Mouse (Mus musculus): ENCODE data around the gene Camkv. TPM values are rescaled to one million over a fixed set of nuclear protein-coding genes. Genes with fewer than 3 reads are reported as not detected.

Gene Camkv
- total RNA-seq, 1 experiment: 21.5 TPM

DNA sequence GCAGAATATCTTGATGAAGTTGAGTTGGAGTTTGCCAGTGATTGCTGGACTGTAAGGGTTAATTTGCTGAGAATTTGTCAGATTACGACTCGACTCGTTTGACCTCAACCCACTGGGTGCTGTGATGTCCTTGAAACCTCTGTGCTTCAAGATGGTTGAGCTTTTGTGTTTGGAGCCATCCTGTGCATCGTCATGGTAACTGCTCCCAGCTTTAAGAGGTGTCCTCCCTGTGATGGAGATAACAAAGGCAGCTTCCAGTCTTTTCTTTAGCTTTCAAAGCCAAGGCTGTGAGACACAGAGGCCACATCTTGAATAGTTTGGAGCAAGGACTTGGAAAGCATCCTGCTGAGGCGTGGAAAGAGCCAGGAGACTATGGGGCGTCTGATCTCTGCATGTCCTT, 21.7 kb downstream of the Camkv start:
- TF ChIP-seq ZC3H11A (IDR thresholded peaks at IDR 0.05; ENCODE audit: borderline replicate concordance, low read depth, low read length) (no peak), HCFC1 (IDR thresholded peaks at IDR 0.05; ENCODE audit: borderline replicate concordance, insufficient read depth, low read length) (no peak), ZNF384 (IDR thresholded peaks at IDR 0.05; ENCODE audit: low read depth, low read length) (no peak), MAFK (IDR thresholded peaks at IDR 0.05; ENCODE audit: insufficient read depth, low read depth, low read length) (no peak), CHD2 (IDR thresholded peaks at IDR 0.05; ENCODE audit: low read depth, low read length) (no peak)
- DNase-seq (ENCODE audit: low read depth, low spot score): peak; percentile 46
- Histone ChIP-seq H3K36me3 (ENCODE audit: control insufficient read depth, insufficient read depth, low read length, poor library complexity, severe bottlenecking) (peaks cover 39% of the 10 kb centered on the region), H3K4me1 (ENCODE audit: control insufficient read depth in 2 of 2, insufficient read depth in 2 of 2, low read length in 2 of 2, poor library complexity in 1 of 2) (peaks cover 4 to 14% of the 10 kb centered on the region in 2 experiments; a peak in 2 of 4 replicates), H3K9me3 (ENCODE audit: control insufficient read depth, insufficient read depth, low read depth, low read length) (no peaks in the 10 kb centered on the region), H3K27ac (ENCODE audit: insufficient read depth, low read depth, low read length, poor library complexity, severe bottlenecking) (no peak overlapping the region), H3K9ac (ENCODE audit: insufficient read depth, low read depth, low read length, poor library complexity, severe bottlenecking) (no peak overlapping the region), H3K4me3 (ENCODE audit: insufficient read depth in 1 of 2, low read depth in 1 of 2, low read length in 2 of 2, poor library complexity in 1 of 2, severe bottlenecking in 1 of 2) (no peak overlapping the region)
- in situ Hi-C loops (cut with MboI; ENCODE audit: low sequenced_read_pairs in 2 of 2, unreplicated experiment in 2 of 2): no loop called here

DNA sequence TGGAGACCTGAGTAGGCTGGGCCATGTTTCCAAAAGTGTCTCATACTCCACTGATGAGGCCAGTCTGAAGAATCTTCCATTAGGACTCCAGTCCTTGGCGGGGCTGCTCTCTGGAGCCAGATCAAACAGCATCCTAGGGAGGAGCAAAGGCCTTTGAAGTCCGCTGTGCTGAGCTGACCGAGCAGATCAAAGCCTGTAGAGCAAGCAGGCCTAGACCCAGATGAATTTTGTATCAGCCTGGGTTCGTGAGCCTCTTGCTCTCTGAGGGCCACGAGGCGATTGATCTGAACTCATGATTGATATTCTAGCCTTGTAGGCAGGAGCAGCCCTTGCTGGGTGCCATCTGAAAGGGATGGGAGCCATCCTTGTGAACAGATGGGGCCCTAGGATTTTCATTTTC, 24.4 kb downstream of the Camkv start:
- Histone ChIP-seq H3K36me3 (ENCODE audit: control insufficient read depth, insufficient read depth, low read length, poor library complexity, severe bottlenecking) (peaks cover 59% of the 10 kb centered on the region), H3K4me3 (ENCODE audit: insufficient read depth in 1 of 2, low read depth in 1 of 2, low read length in 2 of 2, poor library complexity in 1 of 2, severe bottlenecking in 1 of 2) (no peak overlapping the region), H3K4me1 (ENCODE audit: control insufficient read depth in 2 of 2, insufficient read depth in 2 of 2, low read length in 2 of 2, poor library complexity in 1 of 2) (peaks cover 6 to 14% of the 10 kb centered on the region in 2 experiments; a peak in 3 of 4 replicates), H3K9me3 (ENCODE audit: control insufficient read depth, insufficient read depth, low read depth, low read length) (no peaks in the 10 kb centered on the region), H3K27ac (ENCODE audit: insufficient read depth, low read depth, low read length, poor library complexity, severe bottlenecking) (no peak overlapping the region), H3K9ac (ENCODE audit: insufficient read depth, low read depth, low read length, poor library complexity, severe bottlenecking) (no peak overlapping the region)
- DNase-seq (ENCODE audit: low read depth, low spot score): no peak
- TF ChIP-seq MAFK (IDR thresholded peaks at IDR 0.05; ENCODE audit: insufficient read depth, low read depth, low read length) (no peak), CHD2 (IDR thresholded peaks at IDR 0.05; ENCODE audit: low read depth, low read length) (no peak), ZNF384 (IDR thresholded peaks at IDR 0.05; ENCODE audit: low read depth, low read length) (no peak), ZC3H11A (IDR thresholded peaks at IDR 0.05; ENCODE audit: borderline replicate concordance, low read depth, low read length) (no peak), HCFC1 (IDR thresholded peaks at IDR 0.05; ENCODE audit: borderline replicate concordance, insufficient read depth, low read length) (no peak)
- in situ Hi-C loops (cut with MboI; ENCODE audit: low sequenced_read_pairs in 2 of 2, unreplicated experiment in 2 of 2): no loop called here

DNA sequence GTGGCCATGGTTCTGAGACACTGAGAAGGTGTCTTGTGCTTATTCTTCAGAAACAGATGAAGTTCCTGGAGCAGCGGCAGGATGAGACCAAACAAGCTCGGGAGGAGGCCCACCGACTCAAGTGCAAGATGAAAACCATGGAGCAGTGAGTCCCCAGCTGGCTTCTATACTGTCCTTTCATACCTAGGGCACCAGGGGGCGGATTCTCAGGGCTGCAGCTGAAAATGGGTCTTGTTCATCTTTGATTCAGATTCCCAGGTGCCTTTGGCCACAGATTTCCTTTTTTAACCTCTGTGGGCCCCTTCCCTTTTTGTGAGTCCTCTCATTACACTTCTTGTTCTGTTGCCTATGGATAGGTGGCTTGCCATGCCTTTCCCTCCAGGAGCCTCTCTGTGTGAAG, 25.5 kb downstream of the Camkv start:
- TF ChIP-seq ZC3H11A (IDR thresholded peaks at IDR 0.05; ENCODE audit: borderline replicate concordance, low read depth, low read length): no peak
- no peak for TF ChIP-seq CHD2 (IDR thresholded peaks at IDR 0.05; ENCODE audit: low read depth, low read length)
- TF ChIP-seq ZNF384 (IDR thresholded peaks at IDR 0.05; ENCODE audit: low read depth, low read length): no peak
- no peak for TF ChIP-seq HCFC1 (IDR thresholded peaks at IDR 0.05; ENCODE audit: borderline replicate concordance, insufficient read depth, low read length)
- TF ChIP-seq MAFK (IDR thresholded peaks at IDR 0.05; ENCODE audit: insufficient read depth, low read depth, low read length): no peak
- H3K9me3 ChIP-seq (ENCODE audit: control insufficient read depth, insufficient read depth, low read depth, low read length): no peaks in the 10 kb centered on the region
- H3K4me3 ChIP-seq (ENCODE audit: insufficient read depth in 1 of 2, low read depth in 1 of 2, low read length in 2 of 2, poor library complexity in 1 of 2, severe bottlenecking in 1 of 2): no peak overlapping the region
- no peak overlapping the region for H3K9ac ChIP-seq (ENCODE audit: insufficient read depth, low read depth, low read length, poor library complexity, severe bottlenecking)
- DNase-seq (ENCODE audit: low read depth, low spot score): no peak
- peaks cover 62% of the 10 kb centered on the region for H3K36me3 ChIP-seq (ENCODE audit: control insufficient read depth, insufficient read depth, low read length, poor library complexity, severe bottlenecking)
- in situ Hi-C loops (cut with MboI; ENCODE audit: low sequenced_read_pairs in 2 of 2, unreplicated experiment in 2 of 2): no loop called here
- H3K4me1 ChIP-seq (ENCODE audit: control insufficient read depth in 2 of 2, insufficient read depth in 2 of 2, low read length in 2 of 2, poor library complexity in 1 of 2): peaks cover 6 to 12% of the 10 kb centered on the region in 2 experiments; a peak in 3 of 4 replicates
- no peak overlapping the region for H3K27ac ChIP-seq (ENCODE audit: insufficient read depth, low read depth, low read length, poor library complexity, severe bottlenecking)

GRCm38 (mm10) chr9:107961351-107961762, 25.9 kb downstream of the Camkv start:
- Histone ChIP-seq H3K27ac (ENCODE audit: insufficient read depth, low read depth, low read length, poor library complexity, severe bottlenecking) (peak overlapping the region; percentile 65; the same call in 1 of the 2 replicates), H3K4me1 (ENCODE audit: control insufficient read depth in 2 of 2, insufficient read depth in 2 of 2, low read length in 2 of 2, poor library complexity in 1 of 2) (peaks cover 6 to 12% of the 10 kb centered on the region in 2 experiments; a peak in 3 of 4 replicates), H3K4me3 (ENCODE audit: insufficient read depth in 1 of 2, low read depth in 1 of 2, low read length in 2 of 2, poor library complexity in 1 of 2, severe bottlenecking in 1 of 2) (peak overlapping the region in 1 of 2 experiments; percentile 4; a peak in 2 of 4 replicates), H3K9ac (ENCODE audit: insufficient read depth, low read depth, low read length, poor library complexity, severe bottlenecking) (no peak overlapping the region), H3K36me3 (ENCODE audit: control insufficient read depth, insufficient read depth, low read length, poor library complexity, severe bottlenecking) (peaks cover 61% of the 10 kb centered on the region), H3K9me3 (ENCODE audit: control insufficient read depth, insufficient read depth, low read depth, low read length) (no peaks in the 10 kb centered on the region)
- in situ Hi-C loops (cut with MboI; ENCODE audit: low sequenced_read_pairs in 2 of 2, unreplicated experiment in 2 of 2): no loop called here
- peak; percentile 72 for DNase-seq (ENCODE audit: low read depth, low spot score)
- TF ChIP-seq HCFC1 (IDR thresholded peaks at IDR 0.05; ENCODE audit: borderline replicate concordance, insufficient read depth, low read length) (peak; percentile 63; the same call in 1 of the 2 replicates), ZNF384 (IDR thresholded peaks at IDR 0.05; ENCODE audit: low read depth, low read length) (no peak)

- in situ Hi-C loops (cut with MboI; ENCODE audit: low sequenced_read_pairs in 2 of 2, unreplicated experiment in 2 of 2): no loop called here
- H3K4me3 ChIP-seq (ENCODE audit: insufficient read depth in 1 of 2, low read depth in 1 of 2, low read length in 2 of 2, poor library complexity in 1 of 2, severe bottlenecking in 1 of 2): peak overlapping the region in 1 of 2 experiments; percentile 4; a peak in 1 of 4 replicates
- no peaks in the 10 kb centered on the region for H3K9me3 ChIP-seq (ENCODE audit: control insufficient read depth, insufficient read depth, low read depth, low read length)
- no peak for DNase-seq (ENCODE audit: low read depth, low spot score)
- no peak for TF ChIP-seq ZNF384 (IDR thresholded peaks at IDR 0.05; ENCODE audit: low read depth, low read length)
- TF ChIP-seq MAFK (IDR thresholded peaks at IDR 0.05; ENCODE audit: insufficient read depth, low read depth, low read length): no peak
- TF ChIP-seq CHD2 (IDR thresholded peaks at IDR 0.05; ENCODE audit: low read depth, low read length): no peak
- TF ChIP-seq ZC3H11A (IDR thresholded peaks at IDR 0.05; ENCODE audit: borderline replicate concordance, low read depth, low read length): no peak
- no peak for TF ChIP-seq HCFC1 (IDR thresholded peaks at IDR 0.05; ENCODE audit: borderline replicate concordance, insufficient read depth, low read length)
- peak overlapping the region; percentile 65 for H3K27ac ChIP-seq (ENCODE audit: insufficient read depth, low read depth, low read length, poor library complexity, severe bottlenecking)
- H3K36me3 ChIP-seq (ENCODE audit: control insufficient read depth, insufficient read depth, low read length, poor library complexity, severe bottlenecking): peaks cover 57% of the 10 kb centered on the region
- no peak overlapping the region for H3K9ac ChIP-seq (ENCODE audit: insufficient read depth, low read depth, low read length, poor library complexity, severe bottlenecking)
- H3K4me1 ChIP-seq (ENCODE audit: control insufficient read depth in 2 of 2, insufficient read depth in 2 of 2, low read length in 2 of 2, poor library complexity in 1 of 2): peaks cover 4 to 10% of the 10 kb centered on the region in 2 experiments; a peak in 3 of 4 replicates
These were observed 26.4 kb downstream of the Camkv start for GRCm38 (mm10) chr9:107961881-107962280.
